Mouse (Mus musculus): ENCODE measurements at regions not wholly inside any gene's neighbourhood (a gene's known extent, or its start where the extent isn't known, plus 50 kb on each side); places are given as distances from the start of the nearest gene placed in this dataset.

GRCm38 (mm10) chr6:89259406-89259994 is 102.9 kb downstream of the Plxna1 start:
- Histone ChIP-seq H3K9me3 (replicated peaks; ENCODE audit: insufficient read depth, low read length) (no peaks in the 10 kb centered on the region), H3K36me3 (ENCODE audit: control insufficient read depth in 1 of 2, insufficient read depth in 2 of 2, low read length in 2 of 2) (peaks cover 0 to 22% of the 10 kb centered on the region in 2 experiments; a peak in 2 of 4 replicates), H3K4me3 (ENCODE audit: control insufficient read depth in 1 of 2, insufficient read depth in 1 of 2, low read depth in 2 of 2, low read length in 2 of 2) (no peak overlapping the region), H3K27me3 (ENCODE audit: control insufficient read depth in 1 of 2, insufficient read depth in 2 of 2, low read length in 2 of 2) (no peaks in the 10 kb centered on the region), H3K27ac (ENCODE audit: control insufficient read depth, low read depth, low read length) (no peak overlapping the region), H3K4me1 (ENCODE audit: control insufficient read depth in 1 of 2, insufficient read depth in 2 of 2, low read length in 2 of 2) (peaks cover 10 to 30% of the 10 kb centered on the region in 2 experiments), H3K79me2 (ENCODE audit: control insufficient read depth, insufficient read depth, low read length, poor library complexity) (no peaks in the 10 kb centered on the region), H3K9ac (ENCODE audit: control insufficient read depth, low read depth, low read length, poor library complexity, severe bottlenecking) (no peak overlapping the region)
- TF ChIP-seq KAT2A (conservative IDR thresholded peaks at IDR 0.05; ENCODE audit: low read depth, low read length) (no peak), ZMIZ1 (IDR thresholded peaks at IDR 0.05; ENCODE audit: low read depth, low read length) (no peak), TCF12 (IDR thresholded peaks at IDR 0.05; ENCODE audit: low read depth, low read length) (no peak), GABPA (IDR thresholded peaks at IDR 0.05; ENCODE audit: low read depth, low read length) (no peak), NELFE (IDR thresholded peaks at IDR 0.05; ENCODE audit: low read depth, low read length) (no peak), RCOR1 (IDR thresholded peaks at IDR 0.05; ENCODE audit: low read depth, low read length) (no peak), ELF1 (IDR thresholded peaks at IDR 0.05; ENCODE audit: low read depth, low read length) (no peak)
- no peak for DNase-seq (ENCODE audit: low read depth, low spot score)

DNA sequence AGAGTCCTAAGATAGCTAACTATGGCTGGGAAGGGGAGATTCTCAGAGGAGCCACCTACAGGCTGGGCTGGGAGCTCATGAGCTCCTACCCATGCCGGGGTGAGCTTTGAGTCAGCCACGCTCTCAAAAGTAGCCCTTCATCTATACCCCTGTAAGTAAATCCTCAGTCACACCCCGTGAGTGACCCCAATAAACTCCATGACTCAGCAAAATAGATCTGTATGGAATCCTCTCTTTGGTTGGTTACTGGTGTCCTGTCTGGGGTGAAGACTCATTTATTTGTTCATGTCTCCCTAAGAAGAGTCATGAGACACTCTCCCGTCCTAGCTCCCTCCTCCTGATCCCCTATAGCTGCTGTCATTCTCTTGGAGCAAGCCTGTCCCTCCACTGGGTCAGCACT is 99.5 kb downstream of the Plxna1 start:
- Histone ChIP-seq H3K4me3 (ENCODE audit: control insufficient read depth in 1 of 2, insufficient read depth in 1 of 2, low read depth in 2 of 2, low read length in 2 of 2) (no peak overlapping the region), H3K27me3 (ENCODE audit: control insufficient read depth in 1 of 2, insufficient read depth in 2 of 2, low read length in 2 of 2) (no peaks in the 10 kb centered on the region), H3K79me2 (ENCODE audit: control insufficient read depth, insufficient read depth, low read length, poor library complexity) (no peaks in the 10 kb centered on the region), H3K36me3 (ENCODE audit: control insufficient read depth in 1 of 2, insufficient read depth in 2 of 2, low read length in 2 of 2) (peaks cover 0 to 6% of the 10 kb centered on the region in 2 experiments; a peak in 2 of 4 replicates), H3K9me3 (replicated peaks; ENCODE audit: insufficient read depth, low read length) (no peaks in the 10 kb centered on the region), H3K4me1 (ENCODE audit: control insufficient read depth in 1 of 2, insufficient read depth in 2 of 2, low read length in 2 of 2) (peaks cover 4 to 9% of the 10 kb centered on the region in 2 experiments), H3K27ac (ENCODE audit: control insufficient read depth, low read depth, low read length) (no peak overlapping the region), H3K9ac (ENCODE audit: control insufficient read depth, low read depth, low read length, poor library complexity, severe bottlenecking) (no peak overlapping the region)
- TF ChIP-seq RCOR1 (IDR thresholded peaks at IDR 0.05; ENCODE audit: low read depth, low read length) (no peak), MAFK (IDR thresholded peaks at IDR 0.05; ENCODE audit: borderline replicate concordance, low read depth, low read length) (no peak), NRF1 (IDR thresholded peaks at IDR 0.05; ENCODE audit: insufficient read depth, low read depth, low read length, poor library complexity, severe bottlenecking) (no peak), E2F4 (IDR thresholded peaks at IDR 0.05; ENCODE audit: borderline replicate concordance, low read depth, low read length) (no peak), CTCF (IDR thresholded peaks at IDR 0.05 in 2 of 3, conservative IDR thresholded peaks at IDR 0.05 in 1 of 3; ENCODE audit: control insufficient read depth in 1 of 3, insufficient read depth in 1 of 3, low read depth in 2 of 3, low read length in 3 of 3, poor library complexity in 1 of 3, severe bottlenecking in 1 of 3) (no peak), USF1 (IDR thresholded peaks at IDR 0.05; ENCODE audit: low read depth, low read length) (no peak), ZMIZ1 (IDR thresholded peaks at IDR 0.05; ENCODE audit: low read depth, low read length) (no peak), MYB (IDR thresholded peaks at IDR 0.05; ENCODE audit: low read depth, low read length) (no peak), GATA1 (IDR thresholded peaks at IDR 0.05; ENCODE audit: low read depth, low read length) (no peak)
- DNase-seq (ENCODE audit: low read depth, low spot score) = no peak

All from MEL (cell line).